Mouse (Mus musculus) duodenum, adult 2 months (tissue): Measurements from ENCODE around the gene Gm6217. TPM values are rescaled to one million over a fixed set of nuclear protein-coding genes. Genes with fewer than 3 reads are reported as not detected.

Experiments
- polyA plus RNA-seq: library from polyadenylated mRNA; depleted of rRNA; stranded (reverse); fragments of >200 nt; gene quantifications from 2 replicates; pipeline ENCODE4 v1.2.3, GENCODE M21; 2012; ENCODE audit warnings: low replicate concordance; rRNA removed

Gm6217 gene
- not detected in 2 replicates for polyA plus RNA-seq

DNA sequence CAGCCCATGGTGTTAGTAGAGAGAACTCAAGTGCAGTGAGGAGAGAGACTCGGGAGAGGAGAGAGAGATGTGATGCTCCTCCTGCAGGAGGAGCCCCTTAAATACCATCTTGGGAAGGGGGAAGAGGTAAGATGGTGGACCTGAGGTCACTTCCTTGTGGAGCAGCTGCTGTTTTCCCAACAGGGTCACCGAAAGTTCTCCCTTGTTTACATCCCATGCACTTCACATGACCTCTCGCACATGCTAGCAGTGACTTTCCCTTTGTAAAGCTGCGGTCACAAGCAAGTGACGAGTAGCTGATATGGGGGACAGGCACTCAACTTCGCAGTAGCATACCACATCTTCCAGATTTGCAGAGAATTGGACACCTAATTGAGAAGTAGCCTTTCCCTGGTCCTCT, at the start of gene Gm6217:
Gm6217 (minus strand) TSS at position 74 of the 400 bp plus-strand sequence.

DNA sequence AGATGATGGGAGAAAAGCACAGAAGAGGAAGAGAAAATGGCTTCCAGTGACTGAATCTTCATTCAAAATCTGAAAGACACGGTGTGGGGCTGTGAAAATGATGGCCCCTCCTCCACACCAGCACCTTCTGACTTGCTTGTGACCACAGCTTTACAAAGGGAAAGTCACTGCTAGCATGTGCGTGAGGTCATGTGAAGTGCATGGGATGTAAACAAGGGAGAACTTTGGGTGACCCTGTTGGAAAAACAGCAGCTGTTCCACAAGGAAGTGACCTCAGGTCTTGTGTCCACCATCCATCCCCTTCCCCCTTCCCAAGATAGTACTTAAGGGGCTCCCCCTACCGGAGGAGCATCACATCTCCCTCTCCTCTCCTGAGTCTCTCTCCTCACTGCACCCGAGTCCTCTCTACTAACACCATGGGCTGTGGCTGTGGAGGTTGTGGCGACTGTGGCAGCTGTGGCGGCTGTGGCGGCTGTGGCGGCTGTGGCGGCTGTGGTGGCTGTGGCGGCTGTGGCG, 28.7 kb upstream of the Gm6217 start, which contains the start of gene Gm47955:
Gm47955 (plus strand) TSS at position 417 of the 516 bp plus-strand sequence.

DNA sequence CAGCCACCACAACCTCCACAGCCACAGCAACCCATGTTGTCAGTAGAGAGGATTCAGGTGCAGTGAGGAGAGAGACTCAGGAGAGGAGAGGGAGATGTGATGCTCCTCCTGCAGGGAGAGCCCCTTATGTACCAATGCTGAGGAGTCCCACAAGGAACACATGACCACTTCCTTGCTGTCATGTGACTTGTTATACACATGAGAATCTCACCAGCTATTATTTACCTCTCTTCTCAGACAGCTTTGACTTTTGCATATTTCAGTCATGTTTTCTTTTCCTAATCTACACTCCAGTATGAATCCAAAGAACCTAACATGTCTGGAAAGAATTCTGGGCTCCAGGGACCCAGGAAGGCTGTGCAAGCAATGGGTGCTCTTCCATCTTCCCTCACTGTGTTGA, 24.7 kb upstream of the Gm6217 start, which contains the start of gene Gm7544:
Gm7544 (minus strand) TSS at position 101 of the 400 bp plus-strand sequence.

DNA sequence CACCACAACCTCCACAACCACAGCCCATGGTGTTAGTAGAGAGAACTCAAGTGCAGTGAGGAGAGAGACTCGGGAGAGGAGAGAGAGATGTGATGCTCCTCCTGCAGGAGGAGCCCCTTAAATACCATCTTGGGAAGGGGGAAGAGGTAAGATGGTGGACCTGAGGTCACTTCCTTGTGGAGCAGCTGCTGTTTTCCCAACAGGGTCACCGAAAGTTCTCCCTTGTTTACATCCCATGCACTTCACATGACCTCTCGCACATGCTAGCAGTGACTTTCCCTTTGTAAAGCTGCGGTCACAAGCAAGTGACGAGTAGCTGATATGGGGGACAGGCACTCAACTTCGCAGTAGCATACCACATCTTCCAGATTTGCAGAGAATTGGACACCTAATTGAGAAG, 12.1 kb upstream of the Gm6217 start, which contains the start of gene A030003K21Rik:
A030003K21Rik (minus strand) TSS at position 94 of the 400 bp plus-strand sequence.

DNA sequence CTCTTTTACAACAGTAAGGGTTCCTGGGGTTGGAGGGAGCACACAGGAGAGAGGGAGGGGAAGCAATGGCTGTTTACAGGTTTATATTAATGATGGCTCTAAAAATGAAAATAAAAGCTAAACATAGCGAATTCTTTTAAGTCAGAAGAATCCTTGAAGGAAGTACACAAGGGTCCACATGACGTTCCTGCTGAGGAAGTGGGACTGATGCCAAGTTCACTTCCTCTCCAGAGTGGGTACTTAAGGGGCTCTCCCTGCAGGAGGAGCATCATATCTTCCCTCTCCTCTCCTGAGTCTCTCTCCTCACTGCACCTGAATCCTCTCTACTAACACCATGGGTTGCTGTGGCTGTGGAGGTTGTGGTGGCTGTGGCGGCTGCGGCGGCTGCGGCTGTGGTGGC, 6.5 kb downstream of the Gm6217 start, which contains the start of gene A030014E15Rik:
A030014E15Rik (plus strand) TSS at position 268 of the 400 bp plus-strand sequence.

DNA sequence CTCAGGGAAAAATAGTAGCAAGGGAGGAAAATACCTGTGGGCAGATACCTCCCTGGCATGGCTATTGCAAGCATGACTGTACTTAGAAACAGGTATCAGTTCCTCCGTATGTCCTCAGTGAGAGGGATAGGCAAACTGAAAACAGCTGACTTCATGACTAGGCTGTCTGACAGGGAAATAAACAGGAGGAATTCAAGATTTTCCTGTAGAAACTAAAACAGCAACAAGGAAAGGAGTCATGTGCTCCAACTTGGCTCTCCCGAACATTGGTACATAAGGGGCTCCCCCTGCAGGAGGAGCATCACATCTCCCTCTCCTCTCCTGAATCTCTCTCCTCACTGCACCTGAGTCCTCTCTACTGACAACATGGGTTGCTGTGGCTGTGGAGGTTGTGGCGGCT, 18.2 kb downstream of the Gm6217 start, which contains the start of gene A030005L19Rik:
A030005L19Rik (plus strand) TSS at position 301 of the 400 bp plus-strand sequence.

Other genes starting within 250 kb of the Gm6217 start
- 37.0 and 112 TPM in 2 replicates for gene Mff, start 206.5 kb downstream of the Gm6217 start, polyA plus RNA-seq
- gene Tm4sf20, start 162.9 kb downstream of the Gm6217 start, polyA plus RNA-seq = 39.2 and 73.1 TPM in 2 replicates
- not detected in 2 replicates for gene Gm47791, start 160.2 kb downstream of the Gm6217 start, polyA plus RNA-seq
- gene Agfg1, start 91.9 kb downstream of the Gm6217 start, polyA plus RNA-seq = 29.5 and 31.7 TPM in 2 replicates
- 0.91 and 1.2 TPM in 2 replicates for gene A030005L19Rik, start 18.1 kb downstream of the Gm6217 start, polyA plus RNA-seq
- gene A030014E15Rik, start 6.5 kb downstream of the Gm6217 start, polyA plus RNA-seq = not detected in 2 replicates
- not detected in 2 replicates for gene A030003K21Rik, start 12.0 kb upstream of the Gm6217 start, polyA plus RNA-seq
- not detected in 2 replicates for gene Gm7544, start 24.6 kb upstream of the Gm6217 start, polyA plus RNA-seq
- gene Gm47955, start 28.9 kb upstream of the Gm6217 start, polyA plus RNA-seq = not detected in 2 replicates
- gene Gm47959, start 69.1 kb upstream of the Gm6217 start, polyA plus RNA-seq = not detected in 2 replicates
- 1.8 and 7.3 TPM in 2 replicates for gene Slc19a3, start 107.0 kb upstream of the Gm6217 start, polyA plus RNA-seq
- gene Krtap28-10, start 111.1 kb upstream of the Gm6217 start, polyA plus RNA-seq = not detected in 2 replicates
- gene Gm47969, start 113.5 kb upstream of the Gm6217 start, polyA plus RNA-seq = not detected in 2 replicates
- not detected in 2 replicates for gene A030005K14Rik, start 128.0 kb upstream of the Gm6217 start, polyA plus RNA-seq
- not detected in 2 replicates for gene Krtap28-13, start 129.5 kb upstream of the Gm6217 start, polyA plus RNA-seq
- gene Ccl20, start 185.4 kb upstream of the Gm6217 start, polyA plus RNA-seq = 6.2 and 23.2 TPM in 2 replicates
- gene Daw1, start 228.4 kb upstream of the Gm6217 start, polyA plus RNA-seq = not detected in 2 replicates